Mouse (Mus musculus) heart, adult 2 months (tissue): Measurements from ENCODE around the gene Patl1. TPM values are rescaled to one million over a fixed set of nuclear protein-coding genes. Genes with fewer than 3 reads are reported as not detected.

Experiments
- DNase-seq, 2 experiments: peaks; one replicate each; pipeline ENCODE4 v3.0.0; 2021
- H3K27ac ChIP-seq: fragments of 200-600 bp; 2 replicates; pipeline ENCODE4 v1.8.1; 2022
- H3K27me3 ChIP-seq: fragments of 200-500 bp; 2 replicates; pipeline ENCODE4 v1.6.1; 2012; ENCODE audit warnings: mild to moderate bottlenecking, low read length, inconsistent platforms, mixed read lengths; ENCODE audit not compliant: control insufficient read depth, insufficient read depth
- H3K36me3 ChIP-seq: fragments of 200-500 bp; 2 replicates; pipeline ENCODE4 v1.6.1; 2012; ENCODE audit warnings: low read length, inconsistent platforms; ENCODE audit not compliant: control insufficient read depth, insufficient read depth
- H3K4me1 ChIP-seq: fragments of 200-500 bp; 2 replicates; pipeline ENCODE4 v1.6.1; 2011; ENCODE audit warnings: low read length; ENCODE audit not compliant: control insufficient read depth, insufficient read depth
- H3K4me3 ChIP-seq: fragments of 200-600 bp; 2 replicates; pipeline ENCODE4 v1.8.1; 2022
- H3K79me2 ChIP-seq: fragments of 200-500 bp; replicated peaks from 2 replicates; pipeline ENCODE4 v1.6.1; 2012; ENCODE audit warnings: mild to moderate bottlenecking, inconsistent platforms, low read length, moderate library complexity, mixed read lengths; ENCODE audit not compliant: control insufficient read depth, insufficient read depth
- H3K9ac ChIP-seq: fragments of 200-500 bp; 2 replicates; pipeline ENCODE4 v1.6.1; 2012; ENCODE audit warnings: low read depth, mild to moderate bottlenecking, control low read depth, inconsistent platforms, low read length, mixed read lengths
- CTCF ChIP-seq: fragments of 200-600 bp; IDR thresholded peaks from 2 replicates; pipeline ENCODE4 v1.8.1; 2022; ENCODE audit warnings: antibody characterized with exemption, mild to moderate bottlenecking, moderate library complexity
- EP300 ChIP-seq: fragments of 200-500 bp; IDR thresholded peaks from 2 replicates; pipeline ENCODE4 v1.6.1; 2011; ENCODE audit warnings: low read depth, low read length, control low read depth; ENCODE audit not compliant: insufficient read depth
- POLR2A ChIP-seq: fragments of 200-500 bp; IDR thresholded peaks from 2 replicates; pipeline ENCODE4 v1.6.1; 2011; ENCODE audit warnings: mild to moderate bottlenecking, low read depth, low read length, control low read depth; ENCODE audit not compliant: insufficient read depth
- WGBS: fragments of 180-500 bp; shearing (Covaris S2); methylation state at CpG from one replicate; pipeline ENCODE4 v1.1.7; 2018; 5-methylcytosine and 5-hydroxymethylcytosine counted together
- intact Hi-C: fragments of 180-260 bp; cut with DNase I; formaldehyde crosslinking; loops from one replicate; pipeline ENCODE4 v1.15.1; 2025
- polyA plus RNA-seq: library from polyadenylated mRNA; depleted of rRNA; stranded (reverse); fragments of >200 nt; gene quantifications from 2 replicates; pipeline ENCODE4 v1.2.3, GENCODE M21; 2012
- total RNA-seq, 2 experiments: library from RNA; stranded (reverse); gene quantifications; 2 replicates each; pipeline ENCODE4 v1.2.3; 2021

Patl1 gene
- total and polyA plus RNA-seq, 3 experiments = 19.3 to 32.7 (median 28.6) TPM

GRCm38 (mm10) chr19:11957396-11957795, 45.2 kb downstream of the Patl1 start:
- TF ChIP-seq CTCF (no peak), EP300 (no peak), POLR2A (no peak)
- H3K36me3 ChIP-seq = no peaks in the 10 kb centered on the region
- H3K4me1 ChIP-seq = no peaks in the 10 kb centered on the region
- no peak overlapping the region for H3K9ac ChIP-seq
- H3K27ac ChIP-seq = no peak overlapping the region
- intact Hi-C loops = no loop called here
- DNase-seq = no peak
- no peaks in the 10 kb centered on the region for H3K27me3 ChIP-seq
- no peak overlapping the region for H3K4me3 ChIP-seq
- 82% methylated on average over 5 of the region's 5 CpGs for WGBS
- H3K79me2 ChIP-seq = no peaks in the 10 kb centered on the region

- Histone ChIP-seq H3K9ac (no peak overlapping the region), H3K4me1 (no peaks in the 10 kb centered on the region), H3K27ac (no peak overlapping the region), H3K36me3 (no peaks in the 10 kb centered on the region), H3K4me3 (no peak overlapping the region), H3K27me3 (no peaks in the 10 kb centered on the region), H3K79me2 (no peaks in the 10 kb centered on the region)
- TF ChIP-seq CTCF = no peak
- no peak for TF ChIP-seq EP300
- TF ChIP-seq POLR2A = no peak
- intact Hi-C loops = no loop called here
- no peak for DNase-seq
- 62% methylated on average over 8 of the region's 8 CpGs for WGBS
Measured at GRCm38 (mm10) chr19:11957846-11958245, 45.6 kb downstream of the Patl1 start.

- intact Hi-C loops = no loop called here
- WGBS = 100% methylated on average over 1 of the region's 1 CpGs
- Histone ChIP-seq H3K9ac (no peak overlapping the region), H3K4me1 (peaks cover 5% of the 10 kb centered on the region; the same call in 1 of the 2 replicates), H3K27ac (peak overlapping the region; percentile 64), H3K4me3 (no peak overlapping the region), H3K27me3 (no peaks in the 10 kb centered on the region), H3K36me3 (peaks cover 11% of the 10 kb centered on the region), H3K79me2 (peaks cover 3% of the 10 kb centered on the region)
- TF ChIP-seq EP300 (no peak), CTCF (peak; percentile 15; the same call in 1 of the 2 replicates), POLR2A (no peak)
- DNase-seq = no peak
Measured at GRCm38 (mm10) chr19:11964266-11964665, 52.1 kb downstream of the Patl1 start.

- H3K4me3 ChIP-seq = peak within 1 kb of the TSS; percentile 84
- intact Hi-C loops = loop anchor here (1.0 kb wide), 1 partner anchor 51 kb away; no protein-coding TSS in a partner anchor
- H3K9ac ChIP-seq = peak within 1 kb of the TSS; percentile 91
- TF ChIP-seq EP300 = 0 out of 2 replicates have a peak, but pooled peaks have one; percentile 4
- TF ChIP-seq CTCF = no peak
- TF ChIP-seq POLR2A = peak; percentile 79
- DNase-seq = peak; percentile 99 to 100
- H3K27me3 ChIP-seq = no peaks in the 10 kb centered on the region
- under 1% methylated on average over 59 of the region's 59 CpGs for WGBS
- peaks cover 11% of the 10 kb centered on the region for H3K36me3 ChIP-seq
- peak within 1 kb of the TSS; percentile 87 for H3K27ac ChIP-seq
- H3K79me2 ChIP-seq = peaks cover 3% of the 10 kb centered on the region
- H3K4me1 ChIP-seq = peaks cover 7% of the 10 kb centered on the region
Measured at GRCm38 (mm10) chr19:11965023-11965942, 53.1 kb downstream of the Patl1 start, which contains the start of gene Osbp. Gene Osbp, plus strand, starts transcription at chr19:11965941.

- peak overlapping the region; percentile 91 for H3K9ac ChIP-seq
- no peaks in the 10 kb centered on the region for H3K27me3 ChIP-seq
- H3K36me3 ChIP-seq = peaks cover 18% of the 10 kb centered on the region
- intact Hi-C loops = loop anchor here (2.0 kb wide), 1 partner anchor 41 kb away; no protein-coding TSS in a partner anchor
- DNase-seq = peak; percentile 59 to 61
- WGBS = 1% methylated on average over 18 of the region's 18 CpGs
- peaks cover 9% of the 10 kb centered on the region for H3K4me1 ChIP-seq
- H3K79me2 ChIP-seq = peaks cover 3% of the 10 kb centered on the region
- peak overlapping the region; percentile 84 for H3K4me3 ChIP-seq
- TF ChIP-seq POLR2A (no peak), CTCF (no peak), EP300 (no peak)
- H3K27ac ChIP-seq = peak overlapping the region; percentile 75
Measured at GRCm38 (mm10) chr19:11966201-11966636, 54.0 kb downstream of the Patl1 start.
